Mouse (Mus musculus): ENCODE measurements around the gene Mrrf.
A peak's percentile ranks its signal among the peaks of the same experiment; 100 is the strongest.

Mrrf gene

DNA sequence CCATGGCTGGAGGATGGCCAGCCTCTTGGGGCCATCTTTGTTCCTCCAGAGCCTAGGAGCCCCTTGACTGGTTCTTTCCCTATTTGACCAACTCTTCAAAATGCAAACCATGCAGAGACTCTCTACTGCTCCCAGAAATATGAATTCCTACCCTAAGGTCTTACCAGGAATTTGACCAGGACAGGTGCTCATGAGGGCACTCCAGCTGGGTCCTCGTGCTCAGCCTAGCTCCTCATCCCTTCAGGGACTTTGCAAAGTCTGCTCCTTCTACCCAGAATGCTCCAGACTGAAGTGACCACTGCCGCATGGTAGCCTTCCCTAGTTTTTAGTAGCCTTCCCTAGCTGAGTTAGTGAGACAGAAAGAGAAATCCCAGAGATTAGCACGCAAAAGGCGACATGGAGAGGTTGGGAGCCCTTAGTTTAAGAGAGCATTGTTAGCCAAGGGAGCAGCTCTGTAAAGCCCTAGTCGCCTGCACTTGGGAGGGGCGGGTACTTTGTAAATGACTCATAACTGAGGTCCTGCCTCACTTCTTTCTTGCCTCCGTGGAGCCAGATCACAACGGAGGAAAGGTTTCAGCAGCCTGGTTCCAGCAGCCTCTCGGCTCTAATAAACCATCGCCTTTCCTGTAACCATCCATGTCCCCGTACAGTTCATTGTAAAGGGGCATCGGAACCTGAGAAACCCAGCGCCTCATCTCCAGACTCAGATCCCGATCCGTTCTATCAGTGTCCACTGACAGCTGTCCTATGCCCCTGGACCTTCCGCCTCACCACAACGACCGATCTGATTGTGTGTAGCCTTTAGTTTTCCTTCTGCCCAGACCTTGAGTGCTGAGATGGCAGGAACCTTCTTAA is 65.8 kb downstream of the Mrrf start:
- no peak for DNase-seq (ENCODE audit: low spot score)

DNA sequence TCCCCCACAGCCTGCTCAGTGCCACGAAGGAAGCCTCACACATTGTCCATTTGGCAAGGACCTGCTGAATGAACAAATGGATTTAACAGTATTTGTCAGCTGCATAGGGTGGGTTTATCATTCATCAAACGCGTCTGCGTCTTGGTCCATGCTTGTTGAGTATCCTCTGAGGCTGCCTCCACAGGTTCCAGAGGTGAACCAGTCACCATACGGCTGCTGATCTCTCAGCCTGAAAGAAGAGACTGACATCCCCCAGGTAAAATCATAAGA is 66.4 kb downstream of the Mrrf start:
- DNase-seq (ENCODE audit: low spot score): no peak

- DNase-seq (ENCODE audit: low spot score): no peak
Measured at GRCm38 (mm10) chr2:36203011-36203825, 67.0 kb downstream of the Mrrf start.

DNA sequence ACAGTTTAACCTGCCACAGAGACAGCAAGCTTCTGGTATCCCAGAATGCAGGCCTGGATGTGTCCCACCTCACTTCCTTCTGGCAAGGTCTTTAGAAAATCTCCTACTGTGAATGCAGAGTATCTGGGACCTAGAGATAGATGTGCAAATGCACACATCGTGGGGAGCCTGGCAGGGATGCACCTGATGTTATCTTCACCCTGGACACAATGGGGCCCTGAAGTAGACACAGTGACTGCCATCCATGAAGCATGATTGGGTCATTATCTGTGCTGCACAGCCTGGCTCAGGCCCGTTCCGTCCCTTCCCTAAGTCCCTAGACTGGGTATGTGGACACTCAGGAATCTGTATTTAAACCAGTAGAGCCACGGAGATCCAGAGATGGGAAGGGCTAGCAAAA is 68.4 kb downstream of the Mrrf start:
- no peak for DNase-seq (ENCODE audit: low spot score)

DNA sequence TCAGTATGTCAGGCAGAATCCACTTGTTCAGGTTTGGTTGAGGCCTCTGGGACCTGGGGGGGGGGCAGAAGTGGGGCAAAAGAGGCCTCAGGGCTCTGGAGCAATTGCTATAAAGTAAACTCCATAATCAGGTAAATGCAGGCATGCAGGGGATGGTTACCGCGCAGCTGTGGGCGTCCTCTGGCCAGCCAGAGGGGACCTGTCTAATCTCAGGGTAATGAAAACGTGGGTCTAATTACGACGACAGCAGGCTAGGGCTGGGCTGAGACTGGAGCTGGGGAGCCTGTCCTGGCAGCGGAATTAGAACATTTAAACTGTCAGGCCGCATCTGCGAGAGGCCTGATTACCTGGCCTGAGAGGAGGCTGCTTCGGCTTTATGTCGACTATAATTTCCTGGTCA is 70.9 kb downstream of the Mrrf start:
- no peak for DNase-seq (ENCODE audit: low spot score)

DNA sequence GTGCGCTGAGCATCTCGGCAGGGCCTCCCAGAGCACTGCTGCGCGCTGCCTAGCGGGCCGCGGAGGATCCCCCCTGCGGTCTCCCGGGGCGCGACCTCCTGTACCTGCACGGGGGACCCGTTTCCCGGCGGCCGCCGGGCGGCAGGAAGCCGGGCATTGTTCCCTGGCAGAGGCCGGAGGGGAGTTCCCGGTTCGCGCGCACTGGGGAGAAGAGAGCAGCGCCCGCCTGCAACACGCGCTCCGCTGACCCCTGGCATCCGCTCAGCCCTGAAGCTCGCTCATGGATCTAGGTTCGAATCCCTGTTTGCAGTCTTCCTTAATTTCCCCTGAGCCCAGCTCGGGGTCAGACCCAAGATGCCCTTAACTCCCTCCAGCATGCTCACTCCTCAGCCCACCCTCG is 74.6 kb downstream of the Mrrf start:
- DNase-seq (ENCODE audit: low spot score): no peak

DNA sequence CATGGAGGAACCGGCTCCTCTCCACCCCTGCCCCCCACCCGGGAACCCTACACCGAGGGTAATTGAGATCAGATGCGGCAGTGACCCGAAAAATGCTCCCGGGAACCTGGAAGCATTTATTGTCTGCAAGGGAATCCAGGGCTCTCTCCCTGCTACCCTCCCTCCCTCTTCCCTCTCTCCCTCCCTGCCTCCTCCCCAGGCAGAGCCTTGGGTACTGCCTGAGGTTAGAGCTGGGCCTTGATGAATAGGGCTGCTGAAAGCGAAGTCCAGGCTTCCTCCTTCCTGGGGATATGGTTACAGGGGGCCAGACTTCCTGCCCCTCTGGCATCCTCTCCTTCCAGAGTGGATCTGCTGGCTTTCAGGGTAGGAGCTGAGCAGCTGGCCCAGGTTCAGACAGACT is 75.6 kb downstream of the Mrrf start:
- no peak for DNase-seq (ENCODE audit: low spot score)

- no peak for DNase-seq (ENCODE audit: low spot score)
Measured at GRCm38 (mm10) chr2:36213108-36213507, 76.9 kb downstream of the Mrrf start.

DNA sequence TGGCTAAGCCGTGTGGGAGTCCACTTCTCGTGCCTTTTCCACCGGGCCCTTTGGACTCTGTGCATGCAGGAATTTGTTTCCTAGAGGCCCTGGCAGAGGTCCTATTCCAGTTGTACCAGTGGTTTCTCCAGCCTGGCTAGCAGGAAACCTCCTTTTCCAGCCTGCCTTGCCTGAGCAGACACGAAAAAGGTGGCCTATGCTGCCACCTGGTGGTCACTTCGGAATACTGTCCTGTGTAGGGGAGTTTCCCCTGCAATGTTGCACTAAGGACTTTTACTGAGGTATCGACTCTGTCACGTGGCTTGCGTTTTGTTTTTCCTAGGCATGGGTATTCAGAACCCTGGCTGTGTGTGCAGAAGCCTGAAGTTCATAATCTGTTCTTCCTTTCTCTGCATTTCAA is 77.8 kb downstream of the Mrrf start:
- peak; percentile 73 for DNase-seq (ENCODE audit: low spot score)

GRCm38 (mm10) chr2:36214425-36214824 is 78.2 kb downstream of the Mrrf start:
- no peak for DNase-seq (ENCODE audit: low spot score)

- DNase-seq (ENCODE audit: low spot score): no peak
Measured at GRCm38 (mm10) chr2:36215203-36215739, 79.1 kb downstream of the Mrrf start.

DNA sequence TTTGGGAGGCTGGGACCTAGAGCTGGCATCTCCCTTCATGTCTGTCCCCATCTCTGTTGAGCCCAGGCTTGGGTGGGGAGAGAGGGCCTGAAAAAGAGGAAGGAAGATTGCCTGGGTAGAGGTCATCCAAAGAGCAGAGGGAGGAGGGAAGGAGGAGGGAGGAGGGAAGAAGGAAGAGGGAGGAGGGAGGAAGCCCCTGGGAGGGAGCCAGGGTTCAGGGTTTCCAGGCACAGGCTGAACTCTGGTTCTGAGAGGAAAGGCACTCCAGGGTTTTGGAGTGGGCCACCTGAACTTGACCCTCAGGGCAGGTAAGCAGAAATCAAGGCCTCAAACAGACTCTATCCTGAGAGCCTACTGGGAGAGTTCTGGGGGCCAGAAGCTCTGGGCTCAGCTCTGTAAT is 80.4 kb downstream of the Mrrf start:
- no peak for DNase-seq (ENCODE audit: low spot score)

- no peak for DNase-seq (ENCODE audit: low spot score)
Measured at GRCm38 (mm10) chr2:36216953-36217573, 80.9 kb downstream of the Mrrf start.

GRCm38 (mm10) chr2:36217692-36218233 is 81.6 kb downstream of the Mrrf start:
- no peak for DNase-seq (ENCODE audit: low spot score)

GRCm38 (mm10) chr2:36220106-36220505 is 83.9 kb downstream of the Mrrf start:
- DNase-seq (ENCODE audit: low spot score): no peak

- DNase-seq (ENCODE audit: low spot score): no peak
Measured at GRCm38 (mm10) chr2:36220891-36221290, 84.7 kb downstream of the Mrrf start.

DNA sequence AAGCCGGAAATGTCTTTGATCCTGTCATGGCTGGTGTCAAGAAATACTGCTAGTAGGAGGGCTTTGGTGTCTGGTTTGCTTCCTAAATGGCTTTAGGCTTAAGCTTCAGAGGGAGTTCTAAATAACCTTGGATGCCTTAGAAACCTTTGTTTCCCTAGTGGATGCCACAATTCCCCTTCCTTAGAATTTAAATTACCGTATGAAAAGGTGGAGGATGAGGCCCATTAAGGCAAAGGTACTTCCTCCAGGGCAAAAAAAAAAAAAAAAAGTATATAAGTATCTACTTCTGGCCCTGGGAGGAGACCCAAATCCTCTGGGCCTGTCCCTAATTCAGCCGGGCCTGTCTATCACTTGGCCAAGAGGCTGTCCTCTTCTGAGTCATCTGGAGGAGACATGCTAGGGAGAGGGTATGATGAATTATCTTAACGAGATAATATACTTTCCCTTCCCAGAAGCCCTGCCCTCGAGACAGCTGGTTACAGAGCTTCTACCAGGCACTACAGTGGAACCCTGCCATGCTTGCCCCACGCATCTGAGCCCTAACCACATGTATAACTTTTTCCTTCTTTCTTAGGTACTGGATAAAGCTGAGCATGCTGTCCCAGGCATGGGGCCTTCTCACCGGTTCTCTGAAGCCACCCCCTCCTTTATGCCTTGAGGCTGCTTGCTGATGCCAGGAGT is 86.1 kb downstream of the Mrrf start:
- no peak for DNase-seq (ENCODE audit: low spot score)

DNA sequence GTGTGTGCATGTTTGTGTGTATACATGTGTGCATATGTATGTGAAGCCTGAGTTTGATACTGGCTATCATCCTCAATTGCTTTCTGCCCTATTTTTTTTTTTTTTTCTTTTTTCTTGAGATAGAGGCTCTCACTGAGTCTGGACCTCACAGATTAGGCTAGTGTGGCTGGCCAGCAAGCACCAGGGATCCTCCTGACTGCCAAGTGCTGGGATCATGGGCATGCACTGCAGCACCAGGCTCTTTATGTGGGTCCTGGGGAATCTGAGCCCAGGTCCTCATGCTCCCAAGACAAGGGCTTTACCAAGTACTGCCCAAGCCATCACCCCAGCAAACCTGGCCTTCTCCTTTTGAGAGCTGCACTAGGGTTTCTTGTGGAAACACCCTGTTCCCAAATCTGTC is 87.2 kb downstream of the Mrrf start:
- no peak for DNase-seq (ENCODE audit: low spot score)

- no peak for DNase-seq (ENCODE audit: low spot score)
Measured at GRCm38 (mm10) chr2:36224153-36224552, 88.0 kb downstream of the Mrrf start.

DNA sequence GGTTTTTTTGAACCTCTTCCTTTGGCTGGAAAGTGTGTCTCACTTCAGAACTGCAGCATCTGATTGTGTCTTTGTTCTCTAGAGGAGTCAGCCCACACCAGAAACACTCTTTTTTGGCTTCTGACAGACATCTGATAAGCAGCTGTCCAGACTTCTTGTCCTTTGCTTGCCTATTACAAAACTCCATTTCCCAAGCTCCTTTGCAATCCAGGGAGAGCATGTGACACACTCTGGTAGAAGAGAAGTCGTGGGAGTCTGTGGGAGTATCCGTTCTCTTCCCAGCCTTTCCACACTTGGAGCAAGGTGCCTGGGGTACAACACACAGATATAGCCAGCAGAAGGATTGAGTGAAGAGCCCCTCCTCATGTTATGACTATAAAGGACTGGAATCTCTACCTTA is 88.4 kb downstream of the Mrrf start:
- DNase-seq (ENCODE audit: low spot score): no peak

DNA sequence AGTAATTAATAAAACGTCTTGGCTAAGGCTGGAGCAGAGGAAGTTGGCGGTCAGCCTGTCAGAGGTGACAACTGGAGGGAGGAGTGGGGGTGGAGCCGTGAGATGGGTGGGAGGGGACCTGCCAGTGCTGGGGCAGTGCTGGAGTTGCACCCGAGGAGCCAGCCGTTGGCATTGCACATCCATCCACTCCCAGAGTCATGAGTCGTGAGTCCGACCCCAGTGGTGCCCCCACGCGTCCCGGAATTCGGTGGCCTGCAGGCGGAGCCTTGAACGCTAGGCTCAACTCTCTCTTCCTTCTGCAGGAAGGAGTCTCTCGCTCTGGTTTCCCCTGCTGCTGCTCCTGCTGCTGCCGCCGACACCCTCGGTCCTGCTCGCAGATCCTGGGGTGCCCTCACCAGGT is 94.2 kb downstream of the Mrrf start, which contains the start of gene Ptgs1:
Ptgs1 (plus strand) TSS at position 61 of the 400 bp plus-strand sequence.
- DNase-seq (ENCODE audit: low spot score): no peak

DNA sequence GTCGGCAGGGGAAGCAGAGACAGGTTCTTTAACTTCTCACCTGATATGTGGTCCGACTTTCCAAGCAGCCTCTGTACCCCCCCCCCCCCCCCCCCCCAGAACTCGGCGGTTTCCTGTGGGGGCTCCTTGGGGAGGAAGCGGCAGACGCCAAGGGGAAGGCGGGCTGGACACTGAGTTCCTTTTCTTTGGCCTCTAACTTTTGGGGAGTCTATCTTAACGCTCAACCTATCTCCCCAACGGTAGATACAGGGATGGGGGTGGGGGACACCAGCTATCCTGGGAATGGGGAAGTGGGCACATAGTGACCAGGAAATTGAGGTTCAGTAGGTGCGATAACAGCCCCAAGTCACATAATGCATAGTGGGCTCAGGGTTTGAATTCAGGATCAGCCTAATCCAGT is 94.8 kb downstream of the Mrrf start:
- no peak for DNase-seq (ENCODE audit: low spot score)
